Mouse (Mus musculus) retina, adult 2 months (tissue): Measurements from ENCODE around the gene Cabp2.
"Not testable (repeated sequence)": the region's sequence is repeated elsewhere in the genome, so short reads cannot be mapped to it uniquely, and the experiment has no call there.

ENCODE experiments used
- DNase-seq: peaks from one replicate; pipeline ENCODE4 v3.0.0-alpha.2; 2012; ENCODE audit warnings: low read depth, low spot score

Cabp2 gene

DNA sequence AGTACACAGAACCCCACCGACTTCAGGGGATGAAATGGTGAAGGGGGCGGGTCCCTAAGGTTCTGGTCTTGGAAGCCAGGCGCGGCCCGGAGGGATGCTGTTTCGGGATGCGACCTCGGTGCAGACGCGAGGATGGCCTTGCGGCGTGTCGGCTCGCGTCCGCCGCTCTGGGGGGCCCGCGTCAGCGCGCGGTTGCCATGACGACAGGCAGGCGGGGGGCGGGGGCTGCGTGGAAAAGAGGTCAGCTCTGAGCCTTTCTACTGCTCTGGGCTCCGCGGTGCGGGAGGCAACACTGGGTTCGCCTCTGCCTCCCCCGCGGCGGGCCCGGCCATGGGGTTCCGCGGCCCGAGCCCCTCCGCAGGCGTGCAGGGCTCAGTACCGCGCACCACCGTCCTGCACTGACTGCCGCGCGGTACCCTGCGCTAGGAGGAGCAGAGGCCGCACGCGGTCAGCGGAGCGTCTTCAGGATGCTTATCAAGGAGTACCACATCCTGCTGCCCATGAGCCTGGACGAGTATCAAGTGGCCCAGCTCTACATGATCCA, 19.4 kb downstream of the Cabp2 start:
- no peak for DNase-seq

DNA sequence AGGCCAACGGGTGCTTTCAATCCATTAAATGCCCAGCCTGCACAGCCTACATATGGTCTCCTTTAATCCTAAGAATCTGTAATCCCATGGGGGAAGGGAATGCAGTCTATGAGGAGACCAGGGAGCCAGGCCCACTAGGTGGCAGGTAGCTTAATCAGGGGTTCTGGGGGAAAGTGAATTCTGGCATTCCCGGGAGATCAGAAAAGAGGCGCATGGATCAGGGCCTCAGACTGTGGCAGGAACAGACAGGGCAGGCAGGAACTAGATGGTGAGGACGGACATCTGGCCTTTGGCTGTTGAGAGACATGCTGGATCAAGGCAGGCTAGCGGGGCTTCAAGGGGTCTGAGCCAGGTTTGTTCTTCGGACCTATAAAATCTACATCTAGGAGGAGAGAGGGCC, 20.1 kb downstream of the Cabp2 start:
- peak; percentile 90 for DNase-seq

DNA sequence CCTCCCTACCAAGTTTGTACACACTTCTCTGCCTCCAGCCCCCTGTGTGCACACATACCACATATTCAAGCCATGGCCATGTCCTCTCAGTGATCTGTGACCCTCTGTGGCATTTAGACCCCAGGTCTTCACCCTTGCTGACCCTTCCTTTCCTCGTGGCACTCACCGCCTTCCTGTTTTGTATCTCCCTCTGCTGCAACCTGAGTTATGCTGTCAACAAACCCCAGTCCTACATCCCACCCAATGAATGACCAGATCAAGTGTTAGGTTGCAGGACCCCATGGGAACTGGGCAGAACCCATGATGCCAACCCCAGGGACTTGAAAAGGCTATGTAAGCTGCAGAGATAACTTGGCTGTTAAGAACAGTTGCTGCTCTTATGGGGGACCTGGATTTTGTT, 20.7 kb downstream of the Cabp2 start:
- DNase-seq = no peak

DNA sequence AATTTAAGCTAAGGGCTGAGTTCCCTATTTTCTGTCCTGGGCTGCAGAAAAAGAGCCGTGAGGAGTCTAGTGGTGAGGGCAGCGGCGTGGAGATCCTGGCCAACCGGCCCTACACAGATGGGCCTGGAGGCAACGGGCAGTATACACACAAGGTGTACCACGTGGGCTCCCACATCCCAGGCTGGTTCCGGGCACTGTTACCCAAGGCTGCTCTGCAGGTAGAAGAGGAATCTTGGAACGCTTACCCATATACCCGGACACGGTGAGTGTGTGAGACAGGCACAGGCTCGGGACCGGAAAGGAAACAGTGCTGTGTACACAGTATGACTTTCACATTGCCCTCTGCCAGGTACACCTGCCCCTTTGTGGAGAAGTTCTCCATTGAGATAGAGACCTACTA, 21.2 kb downstream of the Cabp2 start:
- no peak for DNase-seq

DNA sequence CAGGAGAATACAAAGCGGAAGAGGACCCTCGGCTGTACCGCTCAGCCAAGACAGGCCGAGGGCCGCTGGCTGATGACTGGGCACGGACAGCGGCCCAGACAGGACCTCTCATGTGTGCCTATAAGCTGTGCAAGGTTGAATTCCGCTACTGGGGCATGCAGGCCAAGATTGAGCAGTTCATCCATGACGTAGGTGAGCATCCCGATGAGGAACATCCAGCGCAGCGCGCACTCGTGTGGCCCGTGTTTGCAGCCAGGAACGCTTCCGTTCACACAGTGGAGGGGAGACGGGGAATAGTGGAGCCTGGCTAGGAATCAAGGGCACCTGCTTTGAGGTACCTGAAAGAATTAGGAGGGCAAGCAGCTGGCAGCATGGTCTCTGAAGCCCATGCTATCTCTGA, 21.9 kb downstream of the Cabp2 start:
- no peak for DNase-seq

DNA sequence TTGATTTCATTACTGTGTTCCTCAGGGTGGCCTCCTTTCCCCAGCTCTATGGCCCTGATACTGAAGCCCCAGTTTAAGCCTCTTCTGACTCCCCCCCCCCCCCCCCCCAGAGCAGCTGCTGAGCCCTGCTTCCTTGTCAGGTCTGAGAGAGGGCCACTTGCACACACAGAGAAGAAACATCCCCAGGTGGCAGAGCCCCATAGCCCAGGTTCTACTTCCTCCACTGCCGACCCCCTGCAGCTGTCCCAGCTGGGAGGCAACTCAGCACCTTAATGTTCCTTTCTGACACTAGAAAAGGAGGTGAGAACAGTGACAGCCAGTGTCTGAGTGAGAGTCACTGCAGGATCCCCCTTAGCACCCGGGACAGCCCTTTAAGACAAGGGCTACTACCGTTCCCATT, 22.4 kb downstream of the Cabp2 start:
- no peak for DNase-seq

DNA sequence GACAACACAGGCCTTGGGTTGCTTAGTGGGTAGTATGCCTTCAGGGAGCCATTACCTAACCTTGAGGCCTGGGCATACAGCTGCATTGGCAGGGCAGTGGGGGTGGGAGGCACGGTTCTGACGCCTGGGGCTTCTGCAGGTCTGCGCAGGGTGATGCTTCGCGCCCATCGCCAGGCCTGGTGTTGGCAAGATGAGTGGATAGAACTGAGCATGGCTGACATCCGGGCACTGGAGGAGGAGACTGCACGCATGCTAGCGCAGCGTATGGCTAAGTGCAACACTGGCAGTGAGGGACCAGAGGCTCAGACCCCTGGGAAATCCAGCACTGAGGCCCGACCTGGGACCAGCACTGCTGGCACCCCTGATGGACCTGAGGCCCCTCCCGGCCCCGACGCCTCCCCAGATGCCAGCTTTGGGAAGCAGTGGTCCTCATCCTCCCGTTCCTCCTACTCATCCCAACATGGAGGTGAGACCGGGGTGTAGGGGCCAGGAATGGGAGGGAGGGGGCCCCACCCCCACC, 23.4 kb downstream of the Cabp2 start:
- DNase-seq = no peak

DNA sequence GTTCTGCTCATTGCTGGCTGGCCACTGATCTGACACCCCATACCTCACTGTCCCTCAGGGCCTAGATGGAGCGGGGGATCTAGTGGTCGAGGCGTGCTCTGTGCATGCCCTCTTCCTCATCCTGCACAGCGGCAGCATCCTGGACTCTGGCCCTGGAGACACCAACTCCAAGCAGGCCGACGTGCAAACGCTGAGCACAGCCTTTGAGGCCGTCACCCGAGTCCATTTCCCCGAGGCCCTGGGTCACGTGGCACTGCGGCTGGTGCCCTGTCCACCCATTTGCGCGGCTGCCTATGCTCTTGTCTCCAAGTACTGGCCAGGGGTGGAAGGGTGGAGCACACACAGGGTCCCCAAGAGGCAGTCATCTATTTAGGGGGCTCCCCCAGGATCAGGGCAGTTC, 25.3 kb downstream of the Cabp2 start:
- DNase-seq = no peak

DNA sequence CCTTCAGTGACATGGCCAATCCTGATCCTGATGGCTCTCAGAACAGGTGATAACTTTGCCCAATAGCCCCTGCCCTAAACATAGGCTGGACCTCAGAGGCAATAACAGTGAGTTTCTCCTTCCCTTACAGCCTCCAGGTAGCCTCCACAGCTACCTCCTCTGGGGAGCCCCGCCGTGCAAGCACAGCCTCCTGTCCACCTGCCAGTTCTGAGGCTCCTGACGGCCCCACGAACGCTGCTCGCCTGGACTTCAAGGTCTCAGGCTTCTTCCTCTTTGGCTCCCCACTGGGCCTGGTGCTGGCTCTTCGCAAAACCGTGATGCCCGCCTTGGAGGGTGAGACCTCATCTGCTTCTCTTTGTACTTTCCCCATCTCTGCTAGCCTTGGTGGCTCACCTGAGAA, 27.2 kb downstream of the Cabp2 start:
- DNase-seq = no peak

DNA sequence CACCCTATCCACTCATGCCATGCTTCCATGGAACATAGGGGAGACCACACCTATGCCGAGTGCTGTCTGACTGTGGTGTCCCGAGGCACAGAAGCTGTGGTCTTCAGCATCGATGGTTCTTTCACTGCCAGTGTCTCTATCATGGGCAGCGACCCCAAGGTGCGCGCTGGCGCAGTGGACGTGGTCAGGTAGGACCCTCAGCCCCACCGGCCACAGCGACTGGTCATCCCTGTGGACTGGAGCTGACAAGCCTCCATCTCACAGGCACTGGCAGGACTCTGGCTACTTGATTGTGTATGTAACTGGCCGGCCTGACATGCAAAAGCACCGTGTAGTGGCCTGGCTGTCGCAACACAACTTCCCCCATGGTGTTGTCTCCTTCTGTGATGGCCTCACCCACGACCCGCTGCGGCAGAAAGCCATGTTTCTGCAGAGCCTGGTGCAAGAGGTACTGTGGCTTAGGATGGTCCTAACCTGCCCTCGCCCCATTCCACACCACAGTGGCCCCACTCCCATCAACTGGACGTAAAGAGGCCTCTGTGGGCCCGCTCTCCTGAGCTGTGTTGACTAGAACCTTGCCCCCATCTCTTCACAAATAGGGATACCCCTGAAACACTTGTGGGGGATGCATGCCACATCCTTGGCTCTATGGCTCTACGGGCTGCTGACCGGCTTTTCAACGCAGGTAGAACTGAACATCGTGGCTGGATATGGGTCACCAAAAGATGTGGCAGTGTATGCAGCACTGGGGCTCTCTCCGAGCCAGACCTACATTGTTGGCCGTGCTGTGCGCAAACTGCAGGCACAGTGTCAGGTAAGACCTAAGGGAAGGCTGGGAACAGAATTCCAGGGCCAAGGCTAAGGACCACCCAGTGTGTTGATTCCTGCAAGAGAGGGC, 30.9 kb downstream of the Cabp2 start:
- DNase-seq = no peak

DNA sequence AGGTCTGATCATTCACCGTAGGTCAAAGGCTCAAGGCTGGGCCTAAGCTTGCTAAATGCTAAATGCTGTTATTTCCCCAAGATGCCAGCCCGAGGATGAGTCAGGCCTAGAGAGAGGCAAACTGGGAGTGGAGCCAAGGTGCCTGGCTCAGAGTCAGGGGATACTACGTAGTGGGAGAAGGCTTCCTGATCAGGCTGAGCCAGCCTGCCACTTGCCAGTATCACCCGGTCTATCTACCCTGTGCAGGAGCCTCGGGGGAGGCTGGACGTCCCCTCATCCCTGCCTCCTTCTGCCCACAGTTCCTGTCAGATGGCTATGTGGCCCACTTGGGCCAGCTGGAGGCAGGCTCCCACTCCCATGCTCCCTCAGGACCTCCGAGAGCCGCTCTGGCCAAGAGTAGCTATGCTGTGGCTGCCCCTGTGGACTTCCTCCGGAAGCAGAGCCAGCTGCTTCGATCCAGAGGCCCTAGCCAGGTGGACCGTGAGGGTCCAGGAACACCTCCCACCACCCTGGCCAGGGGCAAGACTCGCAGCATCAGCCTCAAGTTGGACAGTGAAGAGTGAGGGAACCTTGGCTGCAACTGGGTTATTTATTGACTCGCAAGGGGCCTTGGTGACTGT, 31.9 kb downstream of the Cabp2 start:
- no peak for DNase-seq

DNA sequence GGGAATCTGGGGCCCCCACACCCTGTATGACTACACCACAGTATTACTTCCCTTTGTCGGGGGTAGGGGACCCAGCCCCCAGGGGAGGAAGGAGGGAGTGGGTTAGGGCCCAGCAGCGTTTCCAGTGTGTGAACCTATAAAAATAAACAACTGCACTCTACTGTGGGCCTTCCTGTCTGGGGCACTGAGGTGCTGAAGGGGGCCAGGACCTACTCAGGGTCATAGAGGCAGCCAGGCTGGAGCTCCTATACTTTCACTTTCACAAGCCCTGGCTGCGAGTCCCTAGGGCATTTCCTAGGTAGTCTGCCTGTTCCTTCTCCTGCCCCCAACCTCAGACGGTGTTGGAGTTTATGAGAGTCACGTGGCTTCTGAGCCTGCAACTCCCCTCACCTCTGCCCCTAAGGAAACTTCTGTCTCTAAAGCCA, 32.4 kb downstream of the Cabp2 start:
- no peak for DNase-seq

DNA sequence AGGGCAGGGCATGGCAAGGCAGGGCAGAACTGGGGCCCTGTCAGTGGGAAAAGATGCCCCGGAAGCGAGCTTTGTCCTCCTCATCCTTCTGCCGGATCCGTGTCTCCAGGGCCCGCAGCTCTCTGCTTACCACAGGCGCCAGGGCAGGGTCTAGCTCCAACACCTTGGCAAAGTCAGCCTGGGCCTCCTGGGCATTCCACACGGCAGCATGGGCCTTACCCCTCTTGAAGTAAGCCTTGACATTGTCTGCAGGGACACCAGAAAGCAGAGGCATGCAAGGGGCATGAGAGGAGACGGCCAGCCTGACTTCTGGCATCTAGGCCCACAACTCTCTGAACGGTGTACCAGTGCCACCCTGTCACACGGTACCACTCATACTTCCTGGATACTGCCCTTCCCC, 33.2 kb downstream of the Cabp2 start:
- no peak for DNase-seq

DNA sequence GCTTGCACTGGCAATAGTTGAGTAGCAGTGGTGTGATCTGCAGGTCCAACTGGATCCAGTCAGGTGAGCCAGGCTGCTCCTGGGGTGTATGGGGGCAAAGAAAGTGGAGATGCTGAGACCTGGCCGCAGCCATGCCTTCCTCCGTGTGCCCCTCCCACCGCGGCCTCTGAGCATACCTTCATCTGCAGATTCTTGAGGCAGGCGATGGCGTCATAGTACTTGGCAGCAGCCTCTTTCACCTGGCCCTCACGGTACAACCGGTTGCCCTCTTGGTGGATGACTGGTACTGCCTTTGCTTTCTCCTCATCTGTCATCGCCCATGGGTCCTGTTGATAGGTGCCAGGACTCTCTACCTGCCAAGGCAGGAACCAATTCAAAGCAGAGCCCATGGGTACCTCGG, 33.8 kb downstream of the Cabp2 start:
- no peak for DNase-seq

DNA sequence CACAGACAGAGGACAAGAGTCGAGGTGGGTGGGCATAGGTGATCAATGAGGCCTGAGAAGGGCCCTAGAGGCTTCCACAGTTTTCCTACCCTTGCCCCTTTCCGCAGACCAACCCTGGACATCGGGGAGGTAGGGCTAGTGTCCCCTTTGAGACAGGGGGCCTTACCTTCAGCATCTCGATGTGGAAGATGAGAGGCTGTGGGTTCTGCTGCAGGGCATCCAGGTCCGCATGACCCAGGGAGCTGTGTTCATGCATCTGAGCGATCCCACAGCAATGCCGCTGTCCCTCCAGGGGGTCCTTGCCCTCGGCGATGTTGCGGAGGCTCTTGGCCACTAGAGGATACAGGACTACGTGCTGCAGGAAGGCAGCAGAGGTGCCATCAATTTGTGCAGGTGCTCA, 34.4 kb downstream of the Cabp2 start:
- DNase-seq = no peak

DNA sequence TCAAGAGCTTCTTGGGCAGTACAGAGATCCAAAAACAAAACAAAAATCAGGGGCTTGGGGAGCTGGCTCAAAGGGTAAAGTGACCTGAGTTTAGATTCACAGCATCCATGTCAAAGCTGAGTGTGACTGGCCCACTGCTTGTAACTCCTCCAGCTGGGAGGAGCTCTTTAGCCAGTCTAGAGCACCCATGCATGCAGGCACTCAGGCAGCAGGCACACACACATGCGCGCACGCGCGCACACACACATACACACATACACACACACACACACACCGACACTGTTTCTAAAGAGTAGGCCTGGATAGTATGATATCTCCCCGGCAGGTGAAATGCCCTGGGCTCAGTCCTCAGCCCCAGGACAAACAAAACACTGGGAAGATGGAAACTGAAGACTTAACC, 35.6 kb downstream of the Cabp2 start:
- DNase-seq = no peak

DNA sequence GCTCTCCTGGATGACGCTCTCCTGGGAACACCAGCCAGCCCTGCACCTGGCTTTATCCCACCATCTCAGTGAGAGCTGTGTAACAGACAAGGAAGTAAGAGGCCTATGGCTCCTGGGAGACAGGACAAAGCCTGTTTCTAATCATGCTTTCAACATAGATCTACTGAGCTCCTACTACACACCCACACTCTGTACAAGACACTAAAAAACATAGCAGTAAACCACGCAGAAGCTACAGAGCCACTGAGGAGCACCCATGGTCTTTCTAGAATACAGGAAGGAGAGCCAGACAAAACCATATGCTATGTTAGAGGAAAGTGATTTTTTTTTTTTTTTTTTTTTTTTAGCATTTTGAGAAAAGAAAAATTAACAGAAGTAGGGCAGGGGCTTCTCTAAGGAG, 37.0 kb downstream of the Cabp2 start:
- no peak for DNase-seq

DNA sequence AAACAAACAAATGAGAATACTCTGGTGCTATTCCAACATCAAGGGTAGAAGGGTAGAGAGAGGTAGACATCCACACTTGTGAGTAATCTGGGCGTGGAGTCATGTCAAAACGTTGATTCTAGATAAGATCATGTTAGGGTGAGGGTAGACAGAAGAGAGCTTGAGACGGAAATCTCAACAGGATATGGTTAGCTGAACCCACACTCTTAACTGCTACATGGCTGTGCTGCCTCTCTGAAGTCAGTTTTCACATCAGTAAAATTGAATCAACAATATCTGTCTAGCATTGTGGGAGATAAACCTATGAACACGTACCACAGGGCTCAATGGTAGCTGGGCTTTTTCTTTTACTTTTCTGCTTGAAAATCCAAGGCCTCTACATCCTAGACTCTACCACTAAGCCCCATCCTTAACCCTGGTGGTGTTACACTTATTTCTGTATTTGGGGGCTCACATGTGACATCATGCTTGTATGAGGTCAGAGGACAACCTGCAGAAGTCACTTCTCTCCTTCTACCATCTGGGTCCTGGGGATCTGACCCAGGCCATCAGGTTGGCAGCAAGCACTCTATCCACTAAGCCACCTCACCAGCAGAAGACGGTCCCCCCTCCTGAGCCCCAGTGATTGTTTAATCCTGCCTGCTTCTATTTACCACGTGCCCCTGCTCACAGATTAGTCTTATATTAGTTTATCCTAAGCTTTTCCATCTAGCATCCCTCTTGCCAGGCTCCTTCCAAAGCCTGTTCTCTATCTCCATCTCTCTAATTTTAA, 38.5 kb downstream of the Cabp2 start:
- no peak for DNase-seq

DNA sequence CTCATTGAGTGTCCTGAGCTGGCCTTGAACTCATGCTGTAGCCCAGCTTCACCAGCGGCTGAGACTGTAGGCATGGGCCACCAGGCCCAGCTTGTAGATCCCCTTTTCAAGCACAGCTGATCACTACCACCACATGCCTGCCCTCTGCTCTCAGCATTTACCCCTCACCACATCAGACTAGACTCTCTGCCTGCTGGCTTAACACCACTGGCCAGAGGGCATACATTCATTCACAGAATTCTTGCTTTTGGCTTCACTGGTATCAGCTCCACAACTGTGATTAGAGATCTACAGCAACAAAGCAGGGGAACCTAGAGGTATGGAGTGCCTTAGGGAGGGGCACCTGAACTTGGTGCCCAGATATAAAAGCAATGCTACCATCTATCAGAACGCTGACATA, 39.1 kb downstream of the Cabp2 start:
- no peak for DNase-seq

DNA sequence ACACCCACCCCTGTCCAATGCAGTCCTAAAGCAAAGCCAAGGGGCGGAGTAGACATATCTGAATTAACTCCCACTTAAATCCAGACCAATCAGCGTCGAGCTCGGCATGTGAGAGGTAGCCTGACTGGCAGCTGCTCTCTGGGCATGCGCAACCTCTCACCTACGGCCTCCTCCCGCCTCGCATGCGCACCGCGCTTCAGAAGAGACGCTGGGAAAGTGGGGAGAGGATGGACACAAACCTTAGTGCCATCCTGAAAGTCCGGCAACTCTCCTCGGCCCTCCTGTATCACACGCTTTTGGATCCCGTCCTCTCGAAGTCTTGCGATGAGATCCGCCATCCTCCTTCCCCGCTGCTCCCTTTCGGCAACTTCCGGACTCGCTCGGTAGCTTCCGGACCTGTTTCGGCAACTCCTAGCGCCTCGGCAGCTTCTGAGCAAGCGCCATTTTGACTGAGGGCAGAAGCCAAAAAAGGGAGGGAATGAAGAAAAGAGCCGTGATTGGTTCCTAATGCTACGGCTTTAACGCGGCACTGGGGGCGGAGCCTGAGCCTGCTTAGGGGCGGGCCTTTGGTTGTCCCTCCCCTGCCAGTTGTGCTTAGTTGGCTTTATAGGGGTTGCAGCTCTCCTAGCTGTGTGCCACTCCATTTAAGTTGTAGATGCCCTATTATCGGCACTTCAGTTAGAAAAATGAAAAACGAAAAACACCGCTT, 39.9 kb downstream of the Cabp2 start:
- DNase-seq = peak; percentile 98

DNA sequence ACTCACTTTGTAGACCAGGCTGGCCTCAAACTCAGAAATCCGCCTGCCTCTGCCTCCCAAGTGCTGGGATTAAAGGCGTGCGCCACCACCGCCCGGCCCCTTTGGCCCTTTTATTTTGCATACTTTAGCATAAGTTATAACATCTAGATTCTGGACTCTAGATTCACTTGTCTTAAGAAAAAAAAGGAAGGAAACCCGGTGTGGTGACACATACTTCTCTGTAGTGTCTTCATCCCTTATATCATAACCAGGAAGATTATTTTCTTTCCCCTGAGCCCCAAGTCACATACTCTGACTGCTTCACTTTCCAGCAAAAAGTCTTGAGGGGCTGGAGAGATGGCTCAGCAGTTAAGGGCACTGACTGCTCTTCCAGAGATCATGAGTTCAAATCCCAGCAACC, 40.5 kb downstream of the Cabp2 start:
- DNase-seq = not testable (repeated sequence)
